Mouse (Mus musculus): ENCODE measurements around the gene Slc5a2. TPM values are rescaled to one million over a fixed set of nuclear protein-coding genes. Genes with fewer than 3 reads are reported as not detected.

Gene Slc5a2
- polyA plus RNA-seq, 1 experiment from 2014 or later, result not detected

DNA sequence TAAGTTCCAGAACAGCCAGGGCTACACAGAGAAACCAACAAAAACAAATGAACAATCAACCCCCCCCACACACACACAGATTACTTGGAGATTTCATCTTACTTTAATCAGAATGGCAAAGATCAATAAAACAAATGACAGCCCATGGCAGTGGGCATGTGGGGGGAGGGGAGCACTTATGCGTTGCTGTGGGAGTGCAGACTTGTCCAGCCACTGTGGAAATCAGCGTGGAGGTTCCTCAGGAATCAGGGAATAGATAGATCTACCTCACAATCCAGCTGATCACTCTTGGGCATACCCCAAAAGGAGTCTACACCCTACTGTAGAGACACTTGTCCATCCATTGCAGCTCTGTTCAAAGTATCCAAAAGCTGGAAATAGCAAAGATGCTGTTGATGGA is 10.5 kb upstream of the Slc5a2 start:
- H3K27me3 ChIP-seq, result peaks cover 19% of the 10 kb centered on the region
- no peak overlapping the region for H3K9ac ChIP-seq (replicated peaks)
- WGBS, result 76% methylated on average over 2 of the region's 2 CpGs
- H3K4me1 ChIP-seq (replicated peaks), result peaks cover 13% of the 10 kb centered on the region
- ATAC-seq, result no peak
- H3K27ac ChIP-seq, result no peak overlapping the region
- H3K4me3 ChIP-seq (replicated peaks), result no peak overlapping the region
- no peaks in the 10 kb centered on the region for H3K36me3 ChIP-seq
- H3K4me2 ChIP-seq (replicated peaks), result no peak overlapping the region
- no peaks in the 10 kb centered on the region for H3K9me3 ChIP-seq

DNA sequence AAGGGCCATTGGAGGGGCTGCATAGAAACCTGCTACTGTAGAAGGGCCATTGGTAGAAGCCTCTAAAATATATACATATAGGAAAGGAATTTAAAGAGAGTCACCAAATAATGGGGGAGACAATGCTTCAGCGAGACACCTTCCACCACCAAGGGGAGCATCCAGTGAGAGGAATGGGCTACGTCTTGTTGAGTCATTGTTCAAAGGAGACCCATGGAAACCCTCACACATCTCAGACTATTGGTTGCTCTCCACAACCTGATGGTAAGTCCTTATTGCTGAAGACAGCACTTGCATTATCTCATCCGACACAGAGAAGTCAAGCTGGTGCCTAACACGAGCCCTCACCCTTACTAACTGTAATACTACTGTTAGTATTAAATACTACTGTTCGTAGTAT is 9.7 kb upstream of the Slc5a2 start:
- Histone ChIP-seq H3K4me2 (replicated peaks) (no peak overlapping the region), H3K9ac (replicated peaks) (no peak overlapping the region), H3K4me1 (replicated peaks) (peaks cover 13% of the 10 kb centered on the region), H3K9me3 (no peaks in the 10 kb centered on the region), H3K27me3 (peaks cover 14% of the 10 kb centered on the region), H3K4me3 (replicated peaks) (no peak overlapping the region), H3K36me3 (no peaks in the 10 kb centered on the region), H3K27ac (no peak overlapping the region)
- 88% methylated on average over 5 of the region's 5 CpGs for WGBS
- ATAC-seq, result no peak

DNA sequence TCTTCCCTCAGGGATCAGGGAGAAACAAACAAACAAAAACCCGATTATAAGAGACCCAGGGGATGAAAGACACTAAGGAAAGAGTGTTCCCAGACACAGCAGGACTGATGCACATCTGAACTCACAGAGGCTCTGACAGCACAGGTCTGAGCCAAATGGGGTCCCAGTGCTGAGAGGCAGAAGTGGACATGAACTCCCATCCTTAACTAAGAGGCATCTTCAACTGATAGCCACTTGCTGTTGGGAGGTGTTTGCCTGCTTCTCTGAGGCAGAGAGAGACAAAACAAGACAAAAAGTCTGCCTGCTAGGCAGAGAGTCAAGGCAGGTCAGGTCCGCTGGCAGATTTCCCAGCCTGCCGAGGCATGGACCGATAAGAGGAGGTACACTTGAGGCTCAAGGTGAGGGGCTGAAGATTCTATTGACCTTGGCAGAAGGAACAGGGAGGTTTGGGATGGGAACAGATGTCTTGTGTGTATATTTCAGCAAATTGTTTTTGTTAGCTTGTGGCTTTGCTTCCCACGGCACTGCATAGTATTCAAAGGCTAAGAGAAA is 8.6 kb upstream of the Slc5a2 start:
- peaks cover 5% of the 10 kb centered on the region for H3K27me3 ChIP-seq
- ATAC-seq, result no peak
- no peak overlapping the region for H3K4me2 ChIP-seq (replicated peaks)
- H3K4me1 ChIP-seq (replicated peaks), result peaks cover 13% of the 10 kb centered on the region
- H3K4me3 ChIP-seq (replicated peaks), result no peak overlapping the region
- H3K36me3 ChIP-seq, result no peaks in the 10 kb centered on the region
- no peaks in the 10 kb centered on the region for H3K9me3 ChIP-seq
- no peak overlapping the region for H3K9ac ChIP-seq (replicated peaks)
- WGBS, result 62% methylated on average over 5 of the region's 5 CpGs
- no peak overlapping the region for H3K27ac ChIP-seq

DNA sequence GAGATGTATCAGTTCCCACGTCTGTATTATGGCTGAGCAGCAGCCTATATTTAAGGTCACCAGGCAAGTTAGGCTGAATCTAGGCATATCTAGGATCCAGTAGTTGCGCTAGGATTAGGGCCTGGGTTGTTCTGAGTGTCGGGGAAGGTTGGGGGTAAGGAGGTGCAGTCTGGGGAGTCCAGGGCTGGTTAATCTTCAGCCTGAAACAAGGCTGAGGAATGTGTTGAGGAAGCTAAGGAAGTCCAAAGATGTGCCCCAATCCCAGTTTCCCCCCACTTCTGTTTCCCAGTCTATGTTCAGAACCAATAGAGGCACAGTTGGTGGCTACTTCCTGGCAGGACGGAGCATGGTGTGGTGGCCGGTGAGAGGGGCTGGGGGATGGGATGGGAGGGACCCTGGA is 599 bp downstream of the Slc5a2 start:
- H3K9me3 ChIP-seq, result no peaks in the 10 kb centered on the region
- H3K4me2 ChIP-seq (replicated peaks), result no peak overlapping the region
- peaks cover 10% of the 10 kb centered on the region for H3K36me3 ChIP-seq
- no peaks in the 10 kb centered on the region for H3K4me1 ChIP-seq (replicated peaks)
- no peak overlapping the region for H3K9ac ChIP-seq (replicated peaks)
- H3K27ac ChIP-seq, result no peak overlapping the region
- no peaks in the 10 kb centered on the region; the same call in 1 of the 2 replicates for H3K27me3 ChIP-seq
- H3K4me3 ChIP-seq (replicated peaks), result no peak overlapping the region
- ATAC-seq, result no peak
- WGBS, result 84% methylated on average over 5 of the region's 5 CpGs

DNA sequence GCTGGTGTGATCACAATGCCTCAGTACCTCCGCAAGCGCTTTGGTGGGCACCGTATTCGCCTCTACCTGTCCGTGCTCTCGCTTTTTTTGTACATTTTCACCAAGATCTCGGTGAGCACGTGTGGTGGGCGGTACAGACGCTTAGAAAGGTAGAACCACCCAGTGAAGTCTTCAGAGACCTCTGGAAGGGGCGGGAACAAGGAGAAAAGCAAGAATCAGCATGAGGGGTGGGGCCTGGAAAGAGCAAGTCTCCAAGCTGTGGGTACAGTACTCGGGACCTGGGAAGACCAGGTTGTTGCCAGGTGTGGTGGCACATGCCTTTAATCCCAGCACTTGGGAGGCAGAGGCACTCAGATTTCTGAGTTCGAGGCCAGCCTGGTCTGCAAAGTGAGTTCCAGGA is 1.9 kb downstream of the Slc5a2 start:
- peaks cover 23% of the 10 kb centered on the region for H3K36me3 ChIP-seq
- H3K4me1 ChIP-seq (replicated peaks), result no peaks in the 10 kb centered on the region
- WGBS, result 65% methylated on average over 13 of the region's 13 CpGs
- ATAC-seq, result no peak
- H3K27me3 ChIP-seq, result no peaks in the 10 kb centered on the region; the same call in 1 of the 2 replicates
- H3K9ac ChIP-seq (replicated peaks), result no peak overlapping the region
- no peak overlapping the region for H3K27ac ChIP-seq
- H3K4me3 ChIP-seq (replicated peaks), result no peak overlapping the region
- no peak overlapping the region for H3K4me2 ChIP-seq (replicated peaks)
- no peaks in the 10 kb centered on the region for H3K9me3 ChIP-seq

DNA sequence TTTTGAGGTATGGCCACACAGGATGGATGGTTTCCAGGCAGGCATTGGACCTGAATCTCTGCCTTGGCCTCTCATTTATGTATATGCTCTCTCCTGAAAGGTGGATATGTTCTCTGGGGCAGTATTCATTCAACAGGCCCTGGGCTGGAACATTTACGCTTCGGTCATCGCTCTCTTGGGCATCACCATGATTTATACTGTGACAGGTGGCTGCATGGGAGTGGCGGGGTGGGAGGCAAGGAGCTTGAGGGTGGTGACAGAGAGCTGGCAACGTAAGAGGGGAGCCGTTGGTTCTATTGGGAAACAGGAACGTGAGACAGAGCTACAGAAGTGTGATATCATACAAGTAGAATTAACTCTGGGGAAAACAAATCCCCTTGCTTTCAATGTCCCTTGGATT is 2.4 kb downstream of the Slc5a2 start:
- peaks cover 25% of the 10 kb centered on the region for H3K36me3 ChIP-seq
- no peaks in the 10 kb centered on the region for H3K4me1 ChIP-seq (replicated peaks)
- 92% methylated on average over 7 of the region's 7 CpGs for WGBS
- no peak overlapping the region for H3K4me2 ChIP-seq (replicated peaks)
- H3K4me3 ChIP-seq (replicated peaks), result no peak overlapping the region
- no peak for ATAC-seq
- H3K9me3 ChIP-seq, result no peaks in the 10 kb centered on the region
- no peaks in the 10 kb centered on the region; the same call in 1 of the 2 replicates for H3K27me3 ChIP-seq
- no peak overlapping the region for H3K9ac ChIP-seq (replicated peaks)
- H3K27ac ChIP-seq, result no peak overlapping the region

DNA sequence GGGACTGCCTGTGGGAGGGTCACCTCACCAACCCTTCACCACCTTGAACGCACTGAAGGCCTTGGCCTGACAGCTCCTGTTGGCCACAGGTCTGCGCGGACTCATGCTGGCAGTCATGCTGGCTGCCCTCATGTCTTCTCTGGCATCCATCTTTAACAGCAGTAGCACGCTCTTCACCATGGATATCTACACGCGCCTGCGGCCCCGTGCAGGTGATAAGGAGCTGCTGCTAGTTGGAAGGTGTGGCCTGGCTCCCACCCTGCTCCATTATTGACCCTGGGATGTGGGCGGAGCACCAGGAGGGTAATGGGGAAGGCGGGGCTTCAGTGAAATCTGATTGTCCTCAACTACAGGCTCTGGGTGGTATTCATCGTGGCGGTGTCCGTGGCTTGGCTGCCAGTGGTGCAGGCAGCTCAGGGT is 5.0 kb downstream of the Slc5a2 start:
- no peaks in the 10 kb centered on the region for H3K9me3 ChIP-seq
- H3K27ac ChIP-seq, result no peak overlapping the region
- no peak for ATAC-seq
- WGBS, result 65% methylated on average over 13 of the region's 13 CpGs
- no peak overlapping the region for H3K4me3 ChIP-seq (replicated peaks)
- H3K36me3 ChIP-seq, result peaks cover 49% of the 10 kb centered on the region
- H3K4me2 ChIP-seq (replicated peaks), result no peak overlapping the region
- H3K9ac ChIP-seq (replicated peaks), result no peak overlapping the region
- no peaks in the 10 kb centered on the region for H3K4me1 ChIP-seq (replicated peaks)
- H3K27me3 ChIP-seq, result no peaks in the 10 kb centered on the region

DNA sequence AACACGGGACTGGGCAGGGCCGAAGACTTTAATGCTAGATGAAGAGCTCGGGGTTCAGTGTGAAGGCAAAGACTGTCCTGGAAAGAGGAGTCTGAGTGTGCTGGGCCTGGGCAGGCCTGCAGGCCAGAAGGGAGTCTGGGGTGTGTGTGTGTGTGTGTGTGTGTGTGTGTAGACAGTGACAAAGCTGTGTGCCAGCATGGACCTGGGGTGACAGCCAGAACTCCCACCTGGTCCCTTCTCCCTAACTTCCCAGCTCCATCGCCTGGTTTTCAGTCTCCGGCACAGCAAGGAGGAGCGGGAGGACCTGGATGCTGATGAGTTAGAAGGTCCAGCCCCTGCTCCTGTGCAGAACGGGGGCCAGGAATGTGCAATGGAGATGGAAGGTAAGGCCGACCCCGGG is 6.0 kb downstream of the Slc5a2 start:
- H3K4me3 ChIP-seq (replicated peaks), result no peak overlapping the region
- no peak overlapping the region for H3K27ac ChIP-seq
- no peaks in the 10 kb centered on the region for H3K4me1 ChIP-seq (replicated peaks)
- ATAC-seq, result no peak
- H3K4me2 ChIP-seq (replicated peaks), result no peak overlapping the region
- 90% methylated on average over 8 of the region's 9 CpGs for WGBS
- H3K27me3 ChIP-seq, result no peaks in the 10 kb centered on the region
- no peaks in the 10 kb centered on the region for H3K9me3 ChIP-seq
- no peak overlapping the region for H3K9ac ChIP-seq (replicated peaks)
- H3K36me3 ChIP-seq, result peaks cover 60% of the 10 kb centered on the region

DNA sequence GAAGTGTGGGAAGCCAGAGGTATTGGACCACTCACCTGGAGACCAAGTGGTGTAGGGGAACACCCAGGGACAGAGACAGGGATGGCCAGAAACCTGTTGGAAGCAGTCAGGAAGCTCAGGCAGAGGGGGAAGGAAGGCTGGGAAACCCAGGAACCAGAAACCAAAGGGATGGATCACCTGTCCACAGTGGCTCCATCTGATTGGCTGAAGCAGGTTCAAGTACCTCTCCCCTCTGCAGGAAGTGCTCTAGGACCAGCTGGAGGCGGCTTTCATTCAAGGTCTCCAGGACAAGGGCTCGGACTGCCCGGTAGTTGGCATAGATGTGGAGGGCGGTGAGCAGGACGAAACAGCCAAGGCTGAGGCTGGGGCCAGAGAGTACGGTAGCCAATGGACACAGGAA is 10.6 kb downstream of the Slc5a2 start:
- Histone ChIP-seq H3K27me3 (peaks cover 13% of the 10 kb centered on the region; the same call in 1 of the 2 replicates), H3K4me2 (replicated peaks) (no peak overlapping the region), H3K4me1 (replicated peaks) (no peaks in the 10 kb centered on the region), H3K4me3 (replicated peaks) (no peak overlapping the region), H3K36me3 (peaks cover 66% of the 10 kb centered on the region), H3K27ac (no peak overlapping the region), H3K9me3 (no peaks in the 10 kb centered on the region), H3K9ac (replicated peaks) (no peak overlapping the region)
- 96% methylated on average over 6 of the region's 6 CpGs for WGBS
- ATAC-seq, result no peak

DNA sequence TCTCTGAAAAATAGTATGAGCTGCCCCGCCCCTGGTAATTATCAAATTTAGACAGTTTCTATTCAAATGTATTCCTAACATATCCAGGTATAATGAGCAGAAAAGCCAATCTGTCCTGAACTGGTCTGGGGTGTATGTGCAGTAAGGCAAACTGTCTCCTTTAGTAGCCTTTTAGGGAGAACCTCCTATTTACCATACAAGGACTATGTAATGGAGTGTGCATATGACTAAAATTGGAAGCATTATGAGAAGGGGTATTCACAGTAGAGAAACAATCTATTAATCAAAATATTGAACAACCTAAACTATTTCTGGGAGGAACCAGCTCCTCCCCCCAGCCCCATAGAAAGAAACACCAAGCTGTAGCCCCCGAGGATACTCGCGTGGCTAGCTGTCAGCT is 14.3 kb downstream of the Slc5a2 start:
- peaks cover 13% of the 10 kb centered on the region; the same call in 1 of the 2 replicates for H3K27me3 ChIP-seq
- H3K9me3 ChIP-seq, result no peaks in the 10 kb centered on the region
- no peak overlapping the region for H3K27ac ChIP-seq
- H3K36me3 ChIP-seq, result peaks cover 35% of the 10 kb centered on the region
- no peak overlapping the region for H3K4me3 ChIP-seq (replicated peaks)
- H3K4me1 ChIP-seq (replicated peaks), result peaks cover 11% of the 10 kb centered on the region
- no peak overlapping the region for H3K9ac ChIP-seq (replicated peaks)
- no peak overlapping the region for H3K4me2 ChIP-seq (replicated peaks)
- 88% methylated on average over 4 of the region's 4 CpGs for WGBS
- ATAC-seq, result no peak

DNA sequence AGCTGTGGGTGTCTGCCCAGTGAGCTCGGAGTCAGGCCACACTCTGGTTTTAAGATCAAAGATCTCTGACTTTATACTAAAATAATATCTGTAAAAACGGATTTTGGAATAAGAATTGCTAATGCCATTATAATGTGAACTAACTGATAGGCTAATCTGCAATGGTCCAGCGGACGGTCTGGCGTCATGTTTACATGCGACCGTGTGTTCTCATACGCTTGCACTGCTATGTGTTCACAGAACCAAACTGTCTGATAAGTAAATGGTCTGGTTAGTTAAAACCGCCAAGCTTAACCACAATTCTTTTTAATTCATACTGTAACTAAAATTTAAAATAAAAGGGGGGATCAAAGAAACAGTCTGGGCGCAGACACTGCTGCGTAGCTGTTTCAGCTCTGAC is 16.3 kb downstream of the Slc5a2 start:
- Histone ChIP-seq H3K27me3 (peaks cover 16% of the 10 kb centered on the region; the same call in 1 of the 2 replicates), H3K36me3 (peaks cover 22% of the 10 kb centered on the region), H3K9ac (replicated peaks) (no peak overlapping the region), H3K9me3 (no peaks in the 10 kb centered on the region), H3K4me3 (replicated peaks) (no peak overlapping the region), H3K27ac (no peak overlapping the region), H3K4me1 (replicated peaks) (peaks cover 11% of the 10 kb centered on the region), H3K4me2 (replicated peaks) (no peak overlapping the region)
- 66% methylated on average over 11 of the region's 11 CpGs for WGBS
- ATAC-seq, result no peak

DNA sequence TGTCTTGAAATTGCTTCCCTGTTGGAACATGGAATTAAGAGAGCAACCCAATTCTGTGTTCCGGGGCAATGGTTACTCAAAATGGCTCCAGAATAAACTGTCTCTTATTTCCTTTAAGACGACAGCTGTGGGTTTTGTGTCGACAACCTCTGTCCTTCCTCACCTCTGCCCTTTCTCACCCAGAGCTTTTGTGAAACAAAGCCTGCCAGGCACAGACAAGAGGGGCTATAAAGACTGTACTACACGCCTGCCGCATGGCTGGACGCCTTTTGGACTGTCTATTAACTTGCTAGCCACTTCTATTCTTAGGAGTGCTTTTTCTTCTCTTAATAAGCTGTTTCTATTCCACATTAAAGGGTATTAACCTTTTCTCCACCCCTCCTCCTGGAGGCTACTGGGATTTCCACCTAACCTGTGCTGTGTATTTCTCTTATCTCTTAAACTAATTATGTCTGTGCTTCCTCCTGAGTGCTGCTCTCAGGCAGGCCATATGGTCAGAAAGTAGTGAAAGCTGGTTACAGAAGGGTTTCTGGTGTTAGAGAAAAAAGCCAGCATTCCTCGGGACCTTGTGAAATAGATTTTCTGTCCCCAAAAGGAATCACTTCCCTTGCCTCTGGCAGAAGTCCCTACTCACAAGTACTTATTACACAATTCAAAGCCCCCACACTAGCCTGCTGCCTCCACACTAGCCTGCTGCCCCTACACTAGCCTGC is 17.2 kb downstream of the Slc5a2 start:
- H3K4me3 ChIP-seq (replicated peaks), result no peak overlapping the region
- H3K4me1 ChIP-seq (replicated peaks), result peaks cover 11% of the 10 kb centered on the region
- H3K27ac ChIP-seq, result no peak overlapping the region
- ATAC-seq, result no peak
- 0 out of 2 replicates have a peak overlapping the region, but pooled peaks have one; percentile 14 for H3K9ac ChIP-seq (replicated peaks)
- H3K27me3 ChIP-seq, result peaks cover 22% of the 10 kb centered on the region; the same call in 1 of the 2 replicates
- no peaks in the 10 kb centered on the region for H3K9me3 ChIP-seq
- no peak overlapping the region for H3K4me2 ChIP-seq (replicated peaks)
- 10% methylated on average over 7 of the region's 7 CpGs for WGBS
- peaks cover 30% of the 10 kb centered on the region for H3K36me3 ChIP-seq
